Mouse (Mus musculus) left cerebral cortex, adult 2 months (tissue): ENCODE measurements at regions not wholly inside any gene's neighbourhood (a gene's known extent, or its start where the extent isn't known, plus 50 kb on each side); places are given as distances from the start of the nearest gene placed in this dataset.
"Not testable (repeated sequence)": the region's sequence is repeated elsewhere in the genome, so short reads cannot be mapped to it uniquely, and the experiment has no call there.

Experiments
- DNase-seq, 2 experiments: peaks; one replicate each; pipeline ENCODE4 v3.0.0; 2021 to 2022; ENCODE audit warnings: low spot score in 2 of 2, mixed read lengths in 1 of 2; ENCODE audit errors: extremely low spot score in 1 of 2
- H3K27ac ChIP-seq: fragments of 200-600 bp; 2 replicates; pipeline ENCODE4 v1.8.1; 2022
- H3K4me3 ChIP-seq: fragments of 200-600 bp; 2 replicates; pipeline ENCODE4 v1.8.1; 2022
- CTCF ChIP-seq: fragments of 200-600 bp; IDR thresholded peaks from 2 replicates; pipeline ENCODE4 v1.8.1; 2022; ENCODE audit warnings: antibody characterized with exemption, mild to moderate bottlenecking, moderate library complexity
- intact Hi-C: fragments of 180-260 bp; cut with DNase I; formaldehyde crosslinking; loops from one replicate; pipeline ENCODE4 v1.15.1; 2025

DNA sequence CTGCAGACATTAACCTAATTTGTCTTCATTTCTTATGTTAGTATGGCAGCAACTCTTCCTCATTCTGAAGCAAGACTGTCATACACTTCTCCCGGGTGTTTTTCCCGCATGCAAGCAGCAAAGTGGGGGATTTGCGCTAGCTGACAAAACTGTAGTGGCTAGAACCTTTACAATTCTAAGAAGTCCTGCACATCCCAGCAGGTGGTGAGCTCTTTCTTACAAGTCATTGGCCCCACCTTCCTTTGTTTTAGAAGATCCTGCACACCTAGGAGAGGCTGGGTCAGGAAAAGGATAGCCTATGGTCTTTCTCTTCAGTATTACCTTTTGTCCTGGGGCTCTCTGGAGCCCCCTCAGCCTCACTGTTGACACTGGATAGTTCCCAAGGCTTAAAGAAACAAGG is 134.5 kb upstream of the Camk1g start:
- H3K27ac ChIP-seq: no peak overlapping the region
- intact Hi-C loops: loop anchor here (1.0 to 5.0 kb wide), 2 partner anchors 85 to 198 kb away; no protein-coding TSS in a partner anchor
- no peak for TF ChIP-seq CTCF
- no peak for DNase-seq
- no peak overlapping the region for H3K4me3 ChIP-seq

DNA sequence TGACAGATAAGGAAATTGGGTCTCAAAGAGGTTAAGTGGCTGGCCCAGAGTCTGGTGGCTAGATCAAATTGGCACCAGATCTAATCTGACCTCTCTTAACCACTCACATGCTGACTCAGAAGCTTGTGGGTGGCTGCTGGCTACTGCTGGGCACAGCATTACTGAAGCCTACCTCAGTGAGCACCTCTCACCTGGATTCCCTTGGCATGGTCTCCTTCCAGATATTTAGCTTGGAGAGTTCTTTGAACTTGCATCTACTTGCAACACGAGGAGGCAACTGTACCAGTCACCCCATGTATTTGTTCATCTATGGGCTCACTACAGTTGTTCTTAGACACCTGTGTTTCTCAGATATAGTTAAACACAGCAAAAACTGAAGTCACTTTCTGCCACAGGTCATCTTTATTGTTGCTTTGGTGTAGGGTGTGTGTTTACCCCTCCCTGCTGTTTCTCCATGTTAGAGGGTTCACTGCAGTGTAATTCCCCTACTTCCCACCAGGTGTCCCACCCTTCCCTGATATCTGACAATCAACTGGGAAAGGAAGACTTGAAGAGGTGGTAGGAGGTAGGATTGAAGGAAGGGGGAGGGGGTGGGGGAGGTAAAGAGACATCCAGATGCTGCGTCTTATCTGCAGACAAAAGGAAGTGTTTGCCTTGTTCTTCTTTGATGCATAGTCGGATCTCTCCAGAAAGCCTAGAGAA is 133.7 kb upstream of the Camk1g start:
- DNase-seq: peak; percentile 63 to 70
- Histone ChIP-seq H3K27ac (no peak overlapping the region), H3K4me3 (no peak overlapping the region)
- TF ChIP-seq CTCF: peak; percentile 79
- intact Hi-C loops: loop anchor here (5.0 kb wide), 1 partner anchor 199 kb away; no protein-coding TSS in a partner anchor

DNA sequence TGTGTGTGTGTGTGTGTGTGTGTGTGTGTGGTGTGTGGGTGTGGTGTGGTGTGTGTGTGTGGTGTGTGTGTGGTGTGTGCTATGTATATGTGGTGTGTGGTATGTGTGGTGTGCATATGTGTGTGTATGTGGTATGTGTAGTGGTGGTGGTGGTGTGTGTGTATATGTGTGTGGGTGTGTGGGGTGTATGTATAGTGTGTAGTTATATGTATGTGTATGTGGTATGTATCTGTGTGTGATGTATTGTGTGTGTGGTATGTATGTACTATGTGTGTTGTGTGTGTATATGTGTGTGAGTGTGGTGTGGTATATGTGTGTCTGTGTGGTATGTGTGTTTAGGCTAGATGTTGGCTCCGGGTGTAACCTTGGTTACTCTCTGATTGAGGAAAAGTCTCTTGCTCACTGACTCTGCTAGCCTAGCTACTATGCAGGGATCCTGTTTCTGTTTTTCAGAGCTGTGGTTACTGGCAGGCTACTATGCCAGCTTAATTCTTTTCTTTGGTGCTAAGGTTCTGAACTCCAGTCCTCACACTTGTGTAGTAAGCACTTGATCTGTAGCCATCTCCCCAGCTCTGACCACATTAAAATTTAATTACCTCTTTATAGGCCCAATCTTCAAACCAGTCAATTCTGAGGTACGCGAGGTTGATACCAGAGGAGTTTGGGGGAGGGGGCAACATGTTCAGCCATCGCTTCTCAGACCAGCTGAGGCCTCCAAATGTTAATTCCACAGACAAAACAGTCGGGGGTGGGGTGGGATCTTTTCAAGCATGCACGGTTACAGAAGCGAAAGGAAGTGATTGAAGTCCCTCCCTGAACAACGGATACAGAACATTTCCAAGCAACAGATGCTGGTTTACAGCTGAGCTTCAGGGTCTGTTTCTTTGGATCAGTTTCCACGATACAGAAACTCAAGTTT is 126.4 kb upstream of the Camk1g start:
- Histone ChIP-seq H3K27ac (no peak overlapping the region), H3K4me3 (no peak overlapping the region)
- TF ChIP-seq CTCF: no peak
- intact Hi-C loops: no loop called here
- no peak for DNase-seq

DNA sequence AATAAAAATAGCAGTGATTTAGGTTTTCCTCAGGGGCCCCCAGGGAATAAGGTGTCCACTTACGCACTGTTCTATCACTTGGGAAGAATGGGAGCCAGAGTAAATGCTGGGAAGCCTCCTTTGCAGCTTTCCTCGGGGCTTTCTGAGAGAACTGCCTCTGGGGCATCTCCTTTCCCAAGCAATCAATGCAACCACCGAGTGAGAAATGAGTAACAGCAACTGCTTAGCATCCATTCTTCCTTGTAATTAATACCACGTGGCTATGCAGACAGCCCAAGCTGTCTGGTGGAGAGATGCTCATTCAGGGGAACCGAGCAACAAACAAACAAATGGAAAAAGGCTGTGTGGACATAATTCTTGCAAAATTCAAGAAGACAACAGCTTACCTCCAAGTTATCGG is 117.9 kb upstream of the Camk1g start:
- H3K27ac ChIP-seq: no peak overlapping the region
- no peak for DNase-seq
- intact Hi-C loops: no loop called here
- H3K4me3 ChIP-seq: no peak overlapping the region
- no peak for TF ChIP-seq CTCF

DNA sequence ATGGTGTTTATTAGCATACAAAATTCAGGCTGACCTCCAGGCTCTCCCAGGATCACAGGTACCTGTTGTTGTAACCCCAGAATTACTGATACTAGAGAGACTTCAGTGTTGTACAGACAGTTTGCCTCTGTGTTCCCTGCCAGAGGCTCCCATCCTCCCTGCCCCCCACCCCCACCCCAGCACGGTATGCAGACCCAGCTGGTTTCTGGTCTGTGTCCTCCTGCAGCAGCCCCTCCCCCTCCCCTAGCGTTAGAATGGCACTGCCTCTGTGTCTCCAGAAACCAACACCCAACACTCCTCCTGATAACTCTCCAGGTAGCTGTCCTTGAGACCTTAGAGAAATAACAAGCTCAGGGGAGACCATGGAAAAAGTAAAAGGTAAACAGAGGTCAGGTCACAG is 116.6 kb upstream of the Camk1g start:
- intact Hi-C loops, DNase-seq, H3K27ac ChIP-seq, H3K4me3 ChIP-seq: not testable (repeated sequence)

DNA sequence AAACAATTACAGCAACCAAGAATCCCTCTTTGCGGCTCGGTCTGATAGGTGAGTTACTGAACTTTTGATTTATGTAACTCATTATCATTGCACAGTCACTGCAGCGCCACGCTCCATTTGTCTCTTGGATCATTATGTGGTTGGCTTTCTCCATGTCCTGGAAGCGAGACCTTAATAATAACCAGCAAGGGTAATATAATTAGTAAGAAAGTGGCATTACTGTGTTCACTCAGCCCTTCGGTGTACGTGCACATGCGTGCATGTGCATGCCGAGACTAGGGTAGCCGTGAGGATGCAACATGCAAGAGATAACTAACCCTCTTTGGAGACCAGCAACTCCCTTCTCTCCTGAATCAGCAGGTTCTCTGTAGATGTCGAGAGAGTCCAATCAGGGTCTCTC is 114.9 kb upstream of the Camk1g start:
- Histone ChIP-seq H3K27ac (no peak overlapping the region), H3K4me3 (no peak overlapping the region)
- no peak for DNase-seq
- no peak for TF ChIP-seq CTCF
- intact Hi-C loops: no loop called here

DNA sequence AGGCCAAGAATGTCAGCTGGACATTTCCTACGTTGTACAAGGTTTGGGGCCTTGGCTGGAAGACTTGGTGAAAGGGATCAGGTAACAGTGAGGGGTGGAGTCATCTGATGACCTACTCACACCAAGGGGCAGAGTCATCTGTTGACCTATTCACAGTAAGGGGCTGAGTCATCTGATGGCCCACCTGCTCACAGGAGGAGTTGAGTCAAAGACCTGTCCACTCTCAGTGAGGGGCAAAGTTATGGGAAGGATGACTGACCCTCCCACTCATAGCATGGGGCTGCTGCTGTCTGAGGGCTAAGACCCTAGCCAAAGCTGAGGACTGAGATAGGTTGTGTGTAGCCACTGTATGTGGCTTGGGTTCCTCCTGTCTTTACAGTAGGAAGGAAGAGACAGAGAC is 107.2 kb upstream of the Camk1g start:
- Histone ChIP-seq H3K27ac (no peak overlapping the region), H3K4me3 (no peak overlapping the region)
- no peak for TF ChIP-seq CTCF
- intact Hi-C loops: no loop called here
- no peak for DNase-seq

DNA sequence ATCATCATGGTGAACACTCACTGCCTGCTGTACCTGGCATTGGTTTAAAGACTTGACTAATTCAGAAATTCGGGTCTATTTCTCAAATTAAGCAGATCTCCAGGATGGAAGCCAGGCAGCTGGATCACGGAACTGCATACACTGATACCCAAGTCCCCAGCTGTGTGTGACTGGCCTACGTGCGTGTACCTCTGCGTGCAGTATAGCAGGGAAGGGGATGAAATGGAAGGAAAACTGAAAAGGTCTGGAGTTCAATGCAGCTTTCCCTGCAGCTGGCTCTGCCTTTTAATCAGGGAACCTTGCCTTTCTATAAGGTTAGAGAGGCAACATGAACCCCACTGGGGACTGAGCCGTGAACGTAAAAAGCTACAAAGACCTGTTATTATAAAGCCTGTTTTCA is 106.7 kb upstream of the Camk1g start:
- intact Hi-C loops: no loop called here
- DNase-seq: no peak
- TF ChIP-seq CTCF: no peak
- Histone ChIP-seq H3K27ac (no peak overlapping the region), H3K4me3 (no peak overlapping the region)

DNA sequence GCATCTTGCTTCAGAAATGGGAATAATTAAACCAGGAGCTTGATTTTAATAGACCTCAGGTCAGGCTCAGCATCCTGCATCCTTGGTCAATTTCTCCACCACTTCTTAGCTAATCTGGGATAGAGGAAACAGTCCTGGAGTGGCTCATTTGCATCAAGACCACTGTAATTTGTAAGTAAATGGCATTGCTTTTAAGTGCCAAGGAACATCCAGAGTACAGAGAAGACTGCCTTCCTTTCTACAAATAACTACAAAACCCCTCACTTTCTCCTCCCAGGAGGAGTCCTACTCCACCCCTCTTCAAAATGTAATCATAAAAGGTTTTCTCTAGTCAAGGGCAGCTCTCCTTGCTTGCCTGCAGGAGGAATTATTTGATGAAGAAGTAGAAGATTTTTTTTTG is 96.2 kb upstream of the Camk1g start:
- no peak overlapping the region for H3K4me3 ChIP-seq
- DNase-seq: no peak
- intact Hi-C loops: no loop called here

DNA sequence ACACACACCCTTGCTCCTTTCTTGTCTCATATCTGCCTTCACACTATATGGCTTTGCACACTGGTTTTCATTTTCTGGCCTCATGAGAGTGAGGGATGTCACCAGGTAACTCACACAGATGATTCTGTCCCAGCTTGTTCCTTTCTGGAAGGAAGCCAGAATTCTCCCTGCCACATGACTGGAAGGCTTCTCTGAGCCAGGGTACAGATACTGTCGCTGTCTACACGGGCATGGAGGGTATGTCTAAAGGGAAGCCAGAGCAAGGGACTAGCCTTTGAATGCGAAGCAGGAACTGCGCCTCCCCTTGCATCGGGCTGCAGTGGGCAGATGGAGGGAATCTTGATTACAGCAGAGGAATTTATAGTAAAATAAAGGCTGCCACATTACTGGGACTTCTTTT is 89.6 kb upstream of the Camk1g start:
- H3K27ac ChIP-seq: no peak overlapping the region
- DNase-seq: no peak
- intact Hi-C loops: no loop called here
- H3K4me3 ChIP-seq: no peak overlapping the region
- TF ChIP-seq CTCF: no peak

More for the DNA sequence above, 96.2 kb upstream of the Camk1g start:
- H3K27ac ChIP-seq: no peak overlapping the region
- TF ChIP-seq CTCF: no peak

DNA sequence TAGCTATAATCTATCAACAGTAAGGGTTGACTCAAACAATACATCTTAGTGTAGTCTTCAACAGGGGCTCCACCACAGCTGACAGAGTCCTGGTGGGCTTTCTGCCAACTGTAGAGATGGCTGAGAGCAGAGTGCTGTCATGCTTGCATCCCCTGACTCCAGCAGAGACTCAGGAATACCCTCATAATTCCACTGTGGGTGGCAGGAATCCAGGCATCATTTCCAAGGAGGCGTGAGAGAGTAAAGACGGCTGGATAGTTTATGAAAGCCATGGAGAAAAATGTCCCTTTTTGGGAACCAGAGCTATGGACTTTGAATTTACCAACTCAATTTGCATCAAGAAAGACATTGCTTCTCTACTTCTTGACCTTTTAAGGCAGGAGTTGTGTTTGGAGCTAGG is 87.8 kb upstream of the Camk1g start:
- no peak overlapping the region for H3K4me3 ChIP-seq
- no peak for DNase-seq
- TF ChIP-seq CTCF: no peak
- intact Hi-C loops: no loop called here
- H3K27ac ChIP-seq: no peak overlapping the region

DNA sequence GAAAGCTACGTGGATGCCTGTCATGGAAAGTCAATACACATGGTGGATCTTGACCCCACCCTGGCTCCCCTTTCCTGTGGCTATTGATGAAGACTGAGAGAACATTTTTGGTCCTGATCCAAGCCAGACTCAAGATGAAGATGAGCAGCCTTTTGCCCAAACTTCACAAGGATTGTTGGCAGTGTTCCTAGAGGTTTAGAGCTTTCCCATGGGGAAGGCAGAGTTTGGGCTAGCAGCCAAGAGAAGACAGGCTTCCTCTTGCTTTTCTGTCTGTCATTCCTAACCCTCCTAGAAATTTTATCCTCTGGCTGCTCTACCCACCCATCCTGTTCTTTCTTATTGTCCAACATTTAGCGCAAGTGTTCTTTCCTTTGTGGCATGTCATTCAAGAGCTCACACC is 83.6 kb upstream of the Camk1g start:
- Histone ChIP-seq H3K4me3 (no peak overlapping the region), H3K27ac (no peak overlapping the region)
- no peak for TF ChIP-seq CTCF
- intact Hi-C loops: no loop called here
- peak in 1 of 2 experiments; percentile 28 for DNase-seq
